Mouse (Mus musculus): ENCODE measurements around the gene Gbp9. TPM values are rescaled to one million over a fixed set of nuclear protein-coding genes. Genes with fewer than 3 reads are reported as not detected.
"Not testable (repeated sequence)": the region's sequence is repeated elsewhere in the genome, so short reads cannot be mapped to it uniquely, and the experiment has no call there.

Gbp9 gene
- total RNA-seq, 2 experiments from 2014 or later, result 7.5 to 11.6 TPM

- no peak for DNase-seq
These were observed 79.1 kb downstream of the Gbp9 start for GRCm38 (mm10) chr5:105060224-105060623.

GRCm38 (mm10) chr5:105055279-105055678, 84.1 kb downstream of the Gbp9 start:
- DNase-seq, result no peak

GRCm38 (mm10) chr5:105053471-105054169, 85.7 kb downstream of the Gbp9 start:
- not testable (repeated sequence) for DNase-seq

- peak; percentile 64 for DNase-seq
These were observed 107.0 kb downstream of the Gbp9 start for GRCm38 (mm10) chr5:105032362-105032761.

Other genes starting within 250 kb of the Gbp9 start
- 1 to 10 TPM; 1.4 to 1.8 TPM for gene Abcg3, start 156.8 kb downstream of the Gbp9 start, total RNA-seq (2021)
- 1 to 10 TPM in 1 of 2 experiments, under 1 TPM in 1; 0.99 to 1.2 TPM for gene Gbp8, start within 50 bp of the Gbp9 start, total RNA-seq (2021)
- gene Gbp4, start within 50 bp of the Gbp9 start, total RNA-seq (2021), result 1 to 10 TPM; 3.9 to 6.4 TPM
- under 1 TPM; 0.36 to 0.88 TPM for gene Gbp10, start 100.0 kb upstream of the Gbp9 start, total RNA-seq (2021)
- gene Gm43302, start 154.2 kb upstream of the Gbp9 start, total RNA-seq (2021), result under 1 TPM in 1 of 2 experiments, not detected in 1; 0.09 TPM
- 1 to 10 TPM; 6.3 to 7.6 TPM for gene Gbp6, start 154.2 kb upstream of the Gbp9 start, total RNA-seq (2021)

Data from adrenal gland, postnatal 10 days (tissue).